Mouse (Mus musculus) hindbrain, embryonic 14.5 days (tissue): ENCODE results near the gene Nepro. TPM values are rescaled to one million over a fixed set of nuclear protein-coding genes. Genes with fewer than 3 reads are reported as not detected.

Experiments
- ATAC-seq: fragments of 200-750 bp; cut with Nextera tagmentation; 2 replicates; pipeline ENCODE4 v1.8.0; 2017; ENCODE audit warnings: moderate number of reproducible peaks, mild to moderate bottlenecking, moderate TSS enrichment, moderate library complexity; ENCODE audit not compliant: low FRiP score
- DNase-seq: peaks from one replicate; pipeline ENCODE4 v3.0.0-alpha.2; 2015; ENCODE audit warnings: low spot score
- H3K27ac ChIP-seq: fragments of 300-500 bp; sonication (generic); 2 replicates; pipeline ENCODE4 v1.5.1; 2014; ENCODE audit warnings: mild to moderate bottlenecking, moderate library complexity
- H3K27me3 ChIP-seq: fragments of 300-500 bp; sonication (generic); 2 replicates; pipeline ENCODE4 v1.6.1; 2014; ENCODE audit warnings: mild to moderate bottlenecking, low read length, mixed read lengths; ENCODE audit not compliant: control insufficient read depth, insufficient read depth
- H3K36me3 ChIP-seq: fragments of 300-500 bp; sonication (generic); replicated peaks from 2 replicates; pipeline ENCODE4 v1.6.1; 2014; ENCODE audit not compliant: control insufficient read depth, insufficient read depth
- H3K4me1 ChIP-seq: fragments of 300-500 bp; sonication (generic); replicated peaks from 2 replicates; pipeline ENCODE4 v1.6.1; 2014; ENCODE audit warnings: antibody characterized with exemption, low read length, mixed read lengths; ENCODE audit not compliant: control insufficient read depth, insufficient read depth
- H3K4me2 ChIP-seq: fragments of 300-500 bp; sonication (generic); replicated peaks from 2 replicates; pipeline ENCODE4 v1.6.1; 2014; ENCODE audit warnings: mild to moderate bottlenecking, moderate library complexity
- H3K4me3 ChIP-seq: fragments of 300-500 bp; sonication (generic); replicated peaks from 2 replicates; pipeline ENCODE4 v1.5.1; 2014; ENCODE audit warnings: mild to moderate bottlenecking, low read length
- H3K9ac ChIP-seq: fragments of 300-500 bp; sonication (generic); 2 replicates; pipeline ENCODE4 v1.6.1; 2014
- H3K9me3 ChIP-seq: fragments of 300-500 bp; sonication (generic); 2 replicates; pipeline ENCODE4 v1.6.1; 2016; ENCODE audit warnings: low read length; ENCODE audit not compliant: control insufficient read depth
- WGBS: fragments of 180-500 bp; shearing (Covaris S2); extraction: QIAGEN DNeasy Blood & Tissue Kit; methylation state at CpG from one replicate; pipeline ENCODE4 v1.1.7; 2014; 5-methylcytosine and 5-hydroxymethylcytosine counted together
- polyA plus RNA-seq: library from polyadenylated mRNA; unstranded; fragments of >200 nt; fragmentation: Nextera tagmentation; extraction: Ambion mirVana; gene quantifications from 2 replicates; pipeline ENCODE4 v1.2.1, GENCODE M21; 2014

Nepro gene
- polyA plus RNA-seq, 1 experiment from 2014 or later: 5.4 TPM

DNA sequence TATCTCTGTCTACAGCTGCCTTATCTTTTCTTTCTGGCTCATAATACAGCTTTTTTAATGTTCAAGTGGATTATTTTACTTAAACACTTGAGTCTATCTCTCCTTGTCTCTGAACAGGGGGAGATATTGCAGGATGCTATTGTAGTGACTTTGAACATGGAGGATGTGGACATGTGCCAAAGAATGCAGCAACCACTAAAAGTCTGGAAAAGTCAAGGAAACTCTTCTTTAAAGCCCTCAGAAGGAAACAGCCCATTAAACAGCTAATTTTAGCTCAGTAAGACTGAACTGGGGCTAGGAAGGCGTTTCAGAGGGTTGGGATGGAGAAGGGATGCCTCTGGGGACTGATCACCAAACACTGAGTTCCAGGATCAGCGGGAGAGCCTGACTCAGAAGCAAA is 1.4 kb upstream of the Nepro start:
- H3K4me3 ChIP-seq: no peak overlapping the region
- H3K9ac ChIP-seq: no peak overlapping the region
- H3K4me2 ChIP-seq: no peak overlapping the region
- no peak for DNase-seq
- 85% methylated on average over 2 of the region's 2 CpGs for WGBS
- H3K27ac ChIP-seq: no peak overlapping the region
- ATAC-seq: no peak
- H3K9me3 ChIP-seq: no peaks in the 10 kb centered on the region
- peaks cover 3% of the 10 kb centered on the region; the same call in 1 of the 2 replicates for H3K4me1 ChIP-seq
- H3K36me3 ChIP-seq: peaks cover 7% of the 10 kb centered on the region; the same call in 1 of the 2 replicates
- no peaks in the 10 kb centered on the region for H3K27me3 ChIP-seq

GRCm38 (mm10) chr16:44724847-44725246 is 746 bp downstream of the Nepro start:
- Histone ChIP-seq H3K27ac (peak overlapping the region; percentile 89), H3K36me3 (peaks cover 9% of the 10 kb centered on the region), H3K27me3 (no peaks in the 10 kb centered on the region), H3K4me2 (peak overlapping the region; percentile 67), H3K4me3 (peak overlapping the region; percentile 67), H3K4me1 (peaks cover 3% of the 10 kb centered on the region; the same call in 1 of the 2 replicates), H3K9ac (peak overlapping the region; percentile 72), H3K9me3 (no peaks in the 10 kb centered on the region)
- WGBS: under 1% methylated on average over 14 of the region's 14 CpGs
- DNase-seq (peak; percentile 69), ATAC-seq (peak; percentile 15)

DNA sequence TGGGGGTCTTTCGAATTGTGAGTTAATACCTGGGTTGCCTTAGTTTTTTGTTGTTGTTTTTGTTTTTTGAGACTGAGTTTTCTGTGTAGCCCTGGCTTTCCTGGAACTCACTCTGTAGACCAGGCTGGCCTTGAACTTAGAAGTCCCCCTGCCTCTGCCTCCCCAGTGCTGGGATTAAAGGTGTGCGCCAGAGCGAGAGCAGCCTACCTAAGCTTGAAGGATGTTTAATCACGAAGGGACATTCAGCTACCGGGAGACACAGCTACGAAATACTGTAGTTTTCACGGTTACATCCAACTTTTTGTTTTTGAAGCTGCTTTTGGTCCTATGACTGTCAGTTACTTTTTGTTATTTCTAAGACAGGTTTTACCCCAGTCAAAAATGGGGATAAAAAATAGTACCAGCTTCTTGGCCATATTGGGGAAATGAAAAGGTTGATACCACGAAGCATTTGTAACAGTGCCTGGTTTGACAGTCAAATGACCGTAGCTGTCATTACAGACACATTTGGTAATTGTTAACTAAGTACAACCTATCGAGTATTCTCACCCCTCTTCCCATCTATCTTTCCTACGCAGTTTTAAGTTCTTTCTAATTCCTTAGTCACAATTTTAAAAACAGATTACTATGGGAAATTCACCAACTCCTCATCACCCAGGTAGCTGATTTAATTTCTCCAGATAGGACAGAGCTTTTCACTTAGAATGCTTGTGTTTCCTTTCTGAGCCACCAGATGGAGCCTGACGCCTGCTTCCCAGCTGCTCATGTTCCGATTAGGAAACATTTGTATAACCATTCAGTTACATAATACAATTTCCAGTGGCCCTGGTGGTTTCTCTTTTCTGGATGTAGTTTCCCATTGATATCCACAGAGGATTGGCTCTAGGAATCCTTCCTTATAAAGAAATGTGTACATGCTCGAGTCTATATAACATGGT is 1.5 kb downstream of the Nepro start:
- H3K27ac ChIP-seq: 0 out of 2 replicates have a peak overlapping the region, but pooled peaks have one; percentile 11
- DNase-seq: peak; percentile 85

GRCm38 (mm10) chr16:44727525-44727924 is 3.4 kb downstream of the Nepro start:
- WGBS: 97% methylated on average over 3 of the region's 3 CpGs
- ATAC-seq (no peak), DNase-seq (no peak)

More for the DNA sequence above, 1.5 kb downstream of the Nepro start:
- H3K9me3 ChIP-seq: no peaks in the 10 kb centered on the region
- H3K36me3 ChIP-seq: peaks cover 15% of the 10 kb centered on the region
- peak overlapping the region; percentile 67 for H3K4me3 ChIP-seq
- 49% methylated on average over 14 of the region's 14 CpGs for WGBS
- ATAC-seq: no peak
- no peaks in the 10 kb centered on the region for H3K27me3 ChIP-seq
- peak overlapping the region; percentile 72 for H3K9ac ChIP-seq
- H3K4me1 ChIP-seq: peaks cover 3% of the 10 kb centered on the region; the same call in 1 of the 2 replicates
- H3K4me2 ChIP-seq: peak overlapping the region; percentile 67

DNA sequence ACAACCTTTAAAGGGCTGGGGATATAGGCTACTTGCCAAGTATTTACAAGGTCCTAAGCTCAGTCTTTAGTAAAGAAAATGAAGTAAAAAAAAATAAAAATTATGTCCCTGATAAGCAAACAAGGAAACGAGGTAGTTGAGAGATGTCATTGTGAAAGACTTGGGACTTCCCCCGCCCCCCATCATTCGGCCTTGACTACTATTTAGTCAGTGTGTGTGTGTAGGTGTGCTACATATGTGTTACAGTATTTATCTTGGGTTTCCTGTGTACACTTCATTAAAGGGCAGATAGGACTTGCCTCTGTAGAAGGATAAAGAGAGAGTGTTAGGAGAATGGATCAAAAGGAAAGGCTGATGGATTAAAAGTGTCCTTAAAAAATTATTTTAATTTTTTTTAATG is 10.0 kb downstream of the Nepro start:
- peaks cover 92% of the 10 kb centered on the region for H3K36me3 ChIP-seq
- WGBS: 90% methylated on average over 3 of the region's 3 CpGs

More at GRCm38 (mm10) chr16:44727525-44727924, 3.4 kb downstream of the Nepro start:
- Histone ChIP-seq H3K36me3 (peaks cover 30% of the 10 kb centered on the region), H3K4me2 (no peak overlapping the region), H3K4me1 (peaks cover 3% of the 10 kb centered on the region; the same call in 1 of the 2 replicates), H3K27ac (no peak overlapping the region), H3K4me3 (no peak overlapping the region), H3K9ac (no peak overlapping the region), H3K27me3 (no peaks in the 10 kb centered on the region), H3K9me3 (no peaks in the 10 kb centered on the region)

DNA sequence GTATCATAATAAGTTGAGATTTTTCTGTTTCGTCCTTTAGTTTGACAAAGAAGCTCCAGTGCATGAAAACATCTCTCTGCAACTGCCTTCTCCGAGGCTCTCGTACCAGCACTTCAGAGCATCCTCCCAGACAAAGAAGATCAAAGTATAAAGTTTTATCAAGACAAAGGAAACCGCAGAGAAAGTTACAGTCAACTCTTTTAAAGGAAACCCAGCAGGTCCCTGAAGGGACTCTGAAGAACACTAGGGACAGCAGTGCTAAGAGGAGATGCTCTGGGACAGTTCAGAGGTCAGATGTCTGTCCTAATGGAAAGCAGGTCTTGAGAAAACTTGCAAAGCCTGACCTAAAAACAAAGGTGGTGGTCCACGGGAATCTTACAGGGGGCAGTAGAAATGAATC is 11.6 kb downstream of the Nepro start:
- no peaks in the 10 kb centered on the region for H3K4me1 ChIP-seq
- no peak overlapping the region for H3K4me3 ChIP-seq
- no peak overlapping the region for H3K27ac ChIP-seq
- no peak overlapping the region for H3K9ac ChIP-seq
- 92% methylated on average over 5 of the region's 5 CpGs for WGBS
- peaks cover 86% of the 10 kb centered on the region for H3K36me3 ChIP-seq
- H3K4me2 ChIP-seq: no peak overlapping the region
- no peaks in the 10 kb centered on the region for H3K27me3 ChIP-seq
- no peaks in the 10 kb centered on the region for H3K9me3 ChIP-seq
- no peak for ATAC-seq
- no peak for DNase-seq

More for the DNA sequence above, 10.0 kb downstream of the Nepro start:
- no peak for ATAC-seq
- H3K4me1 ChIP-seq: no peaks in the 10 kb centered on the region
- no peak overlapping the region for H3K9ac ChIP-seq
- no peak overlapping the region for H3K4me2 ChIP-seq
- DNase-seq: no peak
- no peaks in the 10 kb centered on the region for H3K9me3 ChIP-seq
- no peak overlapping the region for H3K27ac ChIP-seq
- H3K27me3 ChIP-seq: no peaks in the 10 kb centered on the region
- no peak overlapping the region for H3K4me3 ChIP-seq

- H3K27ac ChIP-seq: no peak overlapping the region
- no peak overlapping the region for H3K4me2 ChIP-seq
- 92% methylated on average over 4 of the region's 4 CpGs for WGBS
- no peaks in the 10 kb centered on the region for H3K27me3 ChIP-seq
- ATAC-seq (no peak), DNase-seq (no peak)
- H3K9ac ChIP-seq: no peak overlapping the region
- H3K9me3 ChIP-seq: no peaks in the 10 kb centered on the region
- no peak overlapping the region for H3K4me3 ChIP-seq
- H3K4me1 ChIP-seq: no peaks in the 10 kb centered on the region
- H3K36me3 ChIP-seq: peaks cover 86% of the 10 kb centered on the region
Measured at GRCm38 (mm10) chr16:44736118-44736517, 12.0 kb downstream of the Nepro start.

DNA sequence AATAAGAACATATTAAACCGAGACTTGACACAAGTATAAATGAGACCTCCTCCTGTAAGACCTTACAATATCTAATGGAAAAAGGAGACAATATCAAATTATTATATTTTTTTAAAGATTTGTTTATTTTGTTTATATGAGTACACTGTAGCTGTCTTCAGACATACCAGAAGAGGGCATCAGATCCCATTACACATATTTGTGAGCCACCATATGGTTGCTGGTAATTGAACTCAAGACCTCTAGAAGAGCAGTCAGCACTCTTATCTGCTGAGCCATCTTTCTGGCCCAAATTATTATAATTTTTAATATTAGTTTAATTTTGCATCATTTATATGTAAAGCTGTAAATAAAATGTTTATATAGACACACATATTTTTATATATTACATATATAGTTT is 18.7 kb downstream of the Nepro start:
- H3K4me2 ChIP-seq: no peak overlapping the region
- WGBS: 95% methylated on average over 1 of the region's 1 CpGs

GRCm38 (mm10) chr16:44745471-44745865 is 21.4 kb downstream of the Nepro start:
- Histone ChIP-seq H3K9me3 (no peaks in the 10 kb centered on the region), H3K9ac (peak overlapping the region; percentile 93), H3K4me1 (peaks cover 13% of the 10 kb centered on the region), H3K27ac (peak overlapping the region; percentile 97), H3K4me3 (peak overlapping the region; percentile 89), H3K4me2 (peak overlapping the region; percentile 67), H3K36me3 (peaks cover 14% of the 10 kb centered on the region), H3K27me3 (no peaks in the 10 kb centered on the region)
- WGBS: 8% methylated on average over 14 of the region's 14 CpGs
- DNase-seq (no peak), ATAC-seq (no peak)

More for the DNA sequence above, 18.7 kb downstream of the Nepro start:
- Histone ChIP-seq H3K9me3 (no peaks in the 10 kb centered on the region), H3K4me3 (no peak overlapping the region), H3K27me3 (no peaks in the 10 kb centered on the region), H3K9ac (no peak overlapping the region), H3K36me3 (peaks cover 35% of the 10 kb centered on the region), H3K4me1 (peaks cover 13% of the 10 kb centered on the region), H3K27ac (no peak overlapping the region)
- ATAC-seq: no peak
- no peak for DNase-seq
